Mouse (Mus musculus): ENCODE data around the gene Ube2b.

Gene Ube2b

GRCm38 (mm10) chr11:51967443-51968401 is 32.8 kb downstream of the Ube2b start, which contains the start of gene Cdkn2aipnl:
Gene Cdkn2aipnl (plus strand): TSS chr11:51967661.
- DNase-seq (ENCODE audit: low read depth, low spot score) = peak; percentile 91

DNA sequence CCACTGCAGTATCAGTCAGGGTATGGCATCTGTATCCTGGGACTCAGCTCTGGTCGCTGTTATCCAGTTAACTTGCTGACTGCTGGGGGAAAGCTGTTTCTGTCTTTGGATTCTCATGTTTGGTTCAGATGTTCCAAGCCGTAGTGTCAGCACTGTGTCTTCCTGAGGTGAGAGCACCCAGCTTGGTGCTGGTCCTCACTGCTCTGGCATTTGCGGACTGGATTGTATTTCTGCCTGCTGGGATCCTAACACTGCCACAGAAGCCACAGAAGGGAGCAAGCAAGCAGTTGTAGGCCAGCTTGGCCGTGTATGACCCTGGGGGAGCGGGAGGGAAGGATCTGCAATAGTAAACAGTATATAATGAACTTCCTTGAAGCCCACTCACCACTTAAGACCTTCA is 33.9 kb downstream of the Ube2b start:
- DNase-seq (ENCODE audit: low read depth, low spot score) = no peak

GRCm38 (mm10) chr11:51962277-51962676 is 38.3 kb downstream of the Ube2b start:
- no peak for DNase-seq (ENCODE audit: low read depth, low spot score)

GRCm38 (mm10) chr11:51961761-51962160 is 38.8 kb downstream of the Ube2b start:
- DNase-seq (ENCODE audit: low read depth, low spot score) = no peak

GRCm38 (mm10) chr11:51960967-51961471 is 39.5 kb downstream of the Ube2b start:
- DNase-seq (ENCODE audit: low read depth, low spot score) = no peak

- DNase-seq (ENCODE audit: low read depth, low spot score) = no peak
These were observed 40.5 kb downstream of the Ube2b start for GRCm38 (mm10) chr11:51960061-51960460.

- DNase-seq (ENCODE audit: low read depth, low spot score) = no peak
These were observed 41.1 kb downstream of the Ube2b start for GRCm38 (mm10) chr11:51959511-51959910.

DNA sequence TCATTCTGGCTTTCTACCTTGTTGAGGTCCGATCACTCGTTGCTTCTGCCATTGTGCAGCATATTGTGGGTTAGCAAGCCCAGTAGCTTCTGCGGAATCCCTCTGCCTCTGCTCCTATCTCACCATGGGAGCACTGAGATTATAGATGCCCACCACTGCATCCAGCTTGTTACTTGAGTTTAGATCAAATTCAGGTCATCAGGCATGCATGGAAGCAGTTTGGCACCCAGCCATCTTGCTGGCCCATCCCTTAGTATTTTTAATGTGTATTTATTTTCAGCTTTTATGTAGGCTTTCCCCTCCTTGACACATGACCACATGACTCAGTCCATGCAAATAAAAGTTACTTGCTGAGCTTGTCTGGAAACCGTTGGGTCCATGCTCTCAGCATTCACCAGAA is 42.8 kb downstream of the Ube2b start:
- no peak for DNase-seq (ENCODE audit: low read depth, low spot score)

GRCm38 (mm10) chr11:51956112-51956511 is 44.5 kb downstream of the Ube2b start:
- no peak for DNase-seq (ENCODE audit: low read depth, low spot score)

DNA sequence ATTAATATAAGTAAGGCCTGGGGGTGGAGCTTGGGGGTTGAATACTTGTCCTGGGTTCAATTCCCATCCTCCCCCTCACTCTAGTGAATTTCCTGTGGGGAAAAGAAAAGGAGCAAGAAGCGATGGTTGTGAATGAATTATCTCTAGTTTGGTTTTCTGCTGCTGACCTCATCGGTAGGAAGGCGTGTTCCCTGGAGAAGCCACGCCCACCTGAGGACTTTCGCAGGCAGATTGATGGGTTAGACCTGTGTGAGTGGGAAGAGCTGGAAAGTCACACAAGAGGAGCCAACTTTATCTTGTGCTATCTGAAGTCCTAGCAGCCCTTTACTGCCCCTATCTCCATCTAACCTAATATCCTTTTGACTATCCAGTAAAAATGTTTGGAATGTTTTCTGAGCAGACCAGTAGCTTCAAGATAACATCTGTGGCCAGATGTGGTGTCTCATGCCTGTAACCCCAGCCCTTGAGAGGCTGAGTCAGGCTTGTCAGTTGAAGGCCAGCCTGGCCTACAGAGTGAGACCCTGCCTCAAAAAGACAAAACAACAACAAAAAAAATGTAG is 48.6 kb downstream of the Ube2b start:
- DNase-seq (ENCODE audit: low read depth, low spot score) = no peak

GRCm38 (mm10) chr11:51949919-51950318 is 50.6 kb downstream of the Ube2b start:
- no peak for DNase-seq (ENCODE audit: low read depth, low spot score)

DNA sequence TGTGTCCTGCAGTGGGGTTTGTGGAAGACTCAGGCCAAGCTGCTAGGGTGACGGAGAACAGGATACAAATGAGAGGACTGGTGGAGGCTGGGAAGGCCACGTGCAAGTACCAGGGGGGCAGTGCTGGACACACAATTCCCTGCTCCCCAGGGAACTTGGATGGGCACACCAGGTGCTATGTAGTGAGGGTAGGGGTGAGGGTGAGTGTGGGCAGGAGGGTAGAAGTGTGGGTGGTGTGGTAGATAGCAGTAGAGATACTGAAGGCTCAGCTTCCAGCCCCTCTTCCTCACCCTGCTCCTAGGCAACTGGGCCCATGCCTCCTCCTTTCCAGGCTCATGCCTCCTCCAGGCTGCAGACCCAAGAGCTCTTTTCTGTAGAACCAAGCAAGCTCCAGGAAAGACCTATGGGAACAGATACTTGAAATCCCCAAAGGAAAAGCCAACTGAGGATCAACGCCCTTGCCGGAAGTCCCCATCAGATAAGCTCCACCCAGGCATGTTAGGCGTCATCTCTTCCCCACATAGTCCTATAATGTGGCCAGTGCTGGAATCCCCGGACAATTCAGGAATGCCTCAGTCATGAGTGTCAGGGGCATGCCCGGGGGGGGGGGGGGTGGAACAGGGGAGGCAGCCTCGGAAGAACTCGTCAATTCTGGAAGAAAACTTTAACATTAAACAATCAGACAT is 51.3 kb downstream of the Ube2b start:
- no peak for DNase-seq (ENCODE audit: low read depth, low spot score)

DNA sequence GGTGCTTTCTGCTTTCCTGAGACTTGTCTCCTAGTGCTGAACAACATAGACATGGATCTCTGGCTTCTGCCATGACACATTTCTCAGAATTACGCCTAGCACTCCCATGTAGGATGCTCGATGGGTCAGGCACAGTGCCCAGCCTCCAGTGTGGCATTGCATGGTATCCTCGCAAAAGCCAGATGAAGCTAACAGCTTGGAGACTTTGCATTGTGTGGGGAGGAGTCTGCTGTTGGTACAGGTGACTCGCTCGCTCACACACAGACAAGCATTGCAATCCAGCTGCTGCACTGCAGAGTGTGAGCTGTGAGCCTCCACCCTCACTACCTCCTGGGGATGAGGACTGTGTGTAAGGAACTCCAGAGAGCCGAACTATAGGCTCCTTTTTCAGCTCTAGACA is 54.4 kb downstream of the Ube2b start:
- no peak for DNase-seq (ENCODE audit: low read depth, low spot score)

GRCm38 (mm10) chr11:51945548-51945947 is 55.0 kb downstream of the Ube2b start:
- DNase-seq (ENCODE audit: low read depth, low spot score) = peak; percentile 65

GRCm38 (mm10) chr11:51944239-51944638 is 56.3 kb downstream of the Ube2b start:
- DNase-seq (ENCODE audit: low read depth, low spot score) = no peak

DNA sequence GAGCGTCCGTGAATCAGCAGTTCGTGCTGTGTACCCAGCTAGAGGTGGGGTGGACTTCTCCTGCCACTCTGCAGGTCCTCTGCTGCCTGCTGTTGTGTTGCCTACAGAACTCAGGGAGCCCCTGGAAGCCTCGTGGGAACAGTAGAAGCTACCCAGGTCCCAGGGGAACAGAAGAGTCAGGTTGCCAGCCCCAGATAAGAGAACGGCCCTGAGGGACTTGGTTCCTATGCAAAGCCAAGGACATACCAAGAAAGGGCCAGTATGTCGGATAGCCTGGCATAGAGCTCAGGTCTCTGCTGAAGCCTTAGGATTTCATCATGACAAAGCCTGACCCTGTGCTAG is 57.1 kb downstream of the Ube2b start:
- DNase-seq (ENCODE audit: low read depth, low spot score) = no peak

- DNase-seq (ENCODE audit: low read depth, low spot score) = no peak
These were observed 57.7 kb downstream of the Ube2b start for GRCm38 (mm10) chr11:51942602-51943499.

- DNase-seq (ENCODE audit: low read depth, low spot score) = no peak
These were observed 60.0 kb downstream of the Ube2b start for GRCm38 (mm10) chr11:51940511-51940955.

- no peak for DNase-seq (ENCODE audit: low read depth, low spot score)
These were observed 61.0 kb downstream of the Ube2b start for GRCm38 (mm10) chr11:51939590-51939955.

- DNase-seq (ENCODE audit: low read depth, low spot score) = no peak
These were observed 61.6 kb downstream of the Ube2b start for GRCm38 (mm10) chr11:51938817-51939589.

Measured in retina, adult 2 months (tissue).